Mouse (Mus musculus) stomach, postnatal 0 days (tissue): Measurements from ENCODE around the gene Yjefn3. TPM values are rescaled to one million over a fixed set of nuclear protein-coding genes. Genes with fewer than 3 reads are reported as not detected.
A peak's percentile ranks its signal among the peaks of the same experiment; 100 is the strongest.

Experiments used
- ATAC-seq: fragments of 200-750 bp; cut with Nextera tagmentation; 2 replicates; pipeline ENCODE4 v1.8.0; 2017; ENCODE audit not compliant: low FRiP score, low TSS enrichment
- DNase-seq: peaks from one replicate; pipeline ENCODE4 v3.0.0-alpha.2; 2016; ENCODE audit warnings: low spot score
- H3K27ac ChIP-seq: fragments of 300-500 bp; sonication (generic); replicated peaks from 2 replicates; pipeline ENCODE4 v1.5.1; 2014; ENCODE audit warnings: mild to moderate bottlenecking, control low read depth
- H3K27me3 ChIP-seq: fragments of 300-500 bp; sonication (generic); 2 replicates; pipeline ENCODE4 v1.6.1; 2014; ENCODE audit warnings: low read length; ENCODE audit not compliant: control insufficient read depth, insufficient read depth
- H3K36me3 ChIP-seq: fragments of 300-500 bp; sonication (generic); 2 replicates; pipeline ENCODE4 v1.6.1; 2014; ENCODE audit warnings: low read length, mixed read lengths; ENCODE audit not compliant: control insufficient read depth, insufficient read depth
- H3K4me1 ChIP-seq: fragments of 300-500 bp; sonication (generic); replicated peaks from 2 replicates; pipeline ENCODE4 v1.6.1; 2014; ENCODE audit warnings: antibody characterized with exemption; ENCODE audit not compliant: control insufficient read depth, insufficient read depth
- H3K4me2 ChIP-seq: fragments of 300-500 bp; sonication (generic); replicated peaks from 2 replicates; pipeline ENCODE4 v1.6.1; 2014; ENCODE audit warnings: low read depth, mild to moderate bottlenecking, control low read depth, moderate library complexity
- H3K4me3 ChIP-seq: fragments of 300-500 bp; sonication (generic); 2 replicates; pipeline ENCODE4 v1.5.1; 2014; ENCODE audit warnings: low read depth, low read length, control low read depth
- H3K9ac ChIP-seq: fragments of 300-500 bp; sonication (generic); 2 replicates; pipeline ENCODE4 v1.6.1; 2014; ENCODE audit warnings: mild to moderate bottlenecking, low read length, control low read depth, mixed read lengths
- H3K9me3 ChIP-seq: fragments of 300-500 bp; sonication (generic); 2 replicates; pipeline ENCODE4 v1.6.1; 2016; ENCODE audit warnings: low read length; ENCODE audit not compliant: control insufficient read depth
- CTCF ChIP-seq: IDR thresholded peaks from 2 replicates; pipeline ENCODE4 v1.5.1; 2016; ENCODE audit warnings: antibody characterized with exemption, low read depth, mild to moderate bottlenecking, moderate library complexity
- EP300 ChIP-seq: optimal IDR thresholded peaks from 2 replicates; pipeline ENCODE3; 2016; ENCODE audit warnings: antibody characterized with exemption
- WGBS: fragments of 180-500 bp; shearing (Covaris S2); extraction: QIAGEN DNeasy Blood & Tissue Kit; methylation state at CpG from one replicate; pipeline ENCODE4 v1.1.7; 2014; 5-methylcytosine and 5-hydroxymethylcytosine counted together
- polyA plus RNA-seq: library from polyadenylated mRNA; unstranded; fragments of >200 nt; fragmentation: Nextera tagmentation; extraction: Ambion mirVana; gene quantifications from 2 replicates; pipeline ENCODE4 v1.2.1, GENCODE M21; 2015

Gene Yjefn3
- polyA plus RNA-seq, 1 experiment from 2014 or later, result 1.6 TPM

GRCm38 (mm10) chr8:69876097-69876496 is 26.4 kb downstream of the Yjefn3 start:
- no peaks in the 10 kb centered on the region for H3K4me1 ChIP-seq
- H3K4me3 ChIP-seq, result no peak overlapping the region
- 53% methylated on average over 10 of the region's 10 CpGs for WGBS
- no peak overlapping the region for H3K27ac ChIP-seq
- no peaks in the 10 kb centered on the region for H3K36me3 ChIP-seq
- H3K9ac ChIP-seq, result no peak overlapping the region
- ATAC-seq, result no peak
- TF ChIP-seq EP300, result no peak
- TF ChIP-seq CTCF, result no peak
- DNase-seq, result no peak
- H3K9me3 ChIP-seq, result no peaks in the 10 kb centered on the region
- H3K4me2 ChIP-seq, result no peak overlapping the region
- no peaks in the 10 kb centered on the region; the same call in 1 of the 2 replicates for H3K27me3 ChIP-seq

DNA sequence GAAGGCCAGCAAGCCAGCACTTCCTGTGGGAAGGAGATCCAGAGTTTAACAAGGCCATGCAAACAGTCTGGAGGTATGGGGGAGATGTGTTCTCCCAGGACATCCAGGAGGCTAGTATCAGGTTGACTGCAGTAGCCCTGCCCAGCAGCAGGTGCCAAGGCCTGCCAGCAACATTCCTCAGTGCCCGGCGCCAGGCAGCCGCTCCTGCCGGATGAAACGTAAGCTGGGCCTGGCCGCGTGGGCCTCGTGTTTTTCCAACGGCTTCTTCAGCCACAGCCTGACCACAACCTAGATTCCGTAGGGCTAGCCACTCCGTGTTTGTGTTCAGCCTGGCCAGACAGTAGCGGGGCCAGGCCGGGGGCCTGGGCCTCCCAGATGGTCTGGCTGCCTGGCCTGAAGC is 27.9 kb downstream of the Yjefn3 start:
- Histone ChIP-seq H3K9ac (no peak overlapping the region), H3K27ac (no peak overlapping the region), H3K27me3 (no peaks in the 10 kb centered on the region), H3K36me3 (no peaks in the 10 kb centered on the region), H3K4me2 (no peak overlapping the region), H3K9me3 (no peaks in the 10 kb centered on the region), H3K4me1 (no peaks in the 10 kb centered on the region), H3K4me3 (no peak overlapping the region)
- DNase-seq (no peak), ATAC-seq (no peak)
- no peak for TF ChIP-seq EP300
- TF ChIP-seq CTCF, result no peak
- WGBS, result 76% methylated on average over 13 of the region's 13 CpGs

DNA sequence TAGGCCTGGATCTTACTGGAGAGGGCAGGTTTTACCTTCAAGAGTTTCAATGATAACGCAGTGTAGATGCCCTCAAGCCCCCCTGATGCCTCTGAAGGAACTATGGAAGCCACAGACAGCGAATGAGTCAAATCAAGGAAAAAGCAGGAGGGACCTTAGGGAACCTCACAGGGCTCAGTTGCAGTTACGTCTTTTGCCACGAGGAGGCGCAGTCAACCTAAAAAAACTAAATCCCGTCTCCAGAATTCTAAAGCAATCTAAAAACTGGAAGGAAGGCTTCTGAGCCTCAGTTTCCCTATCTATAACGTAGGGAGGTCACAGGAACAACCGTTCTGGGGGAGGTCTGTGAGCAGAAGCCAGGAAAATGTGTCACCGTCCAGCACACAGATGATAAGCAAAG is 28.4 kb downstream of the Yjefn3 start:
- H3K36me3 ChIP-seq, result no peaks in the 10 kb centered on the region
- DNase-seq, result peak; percentile 64
- H3K9me3 ChIP-seq, result no peaks in the 10 kb centered on the region
- TF ChIP-seq CTCF, result peak; percentile 84
- no peak for TF ChIP-seq EP300
- no peak overlapping the region for H3K4me2 ChIP-seq
- no peak for ATAC-seq
- H3K27ac ChIP-seq, result no peak overlapping the region
- no peak overlapping the region for H3K9ac ChIP-seq
- no peaks in the 10 kb centered on the region for H3K27me3 ChIP-seq
- no peaks in the 10 kb centered on the region for H3K4me1 ChIP-seq
- WGBS, result 9% methylated on average over 9 of the region's 9 CpGs
- H3K4me3 ChIP-seq, result no peak overlapping the region

GRCm38 (mm10) chr8:69870907-69871306 is 31.6 kb downstream of the Yjefn3 start:
- no peak overlapping the region for H3K4me2 ChIP-seq
- H3K27me3 ChIP-seq, result no peaks in the 10 kb centered on the region
- TF ChIP-seq EP300 (no peak), CTCF (no peak)
- no peaks in the 10 kb centered on the region for H3K4me1 ChIP-seq
- no peak overlapping the region for H3K4me3 ChIP-seq
- ATAC-seq (no peak), DNase-seq (no peak)
- H3K9ac ChIP-seq, result no peak overlapping the region
- 76% methylated on average over 6 of the region's 6 CpGs for WGBS
- H3K36me3 ChIP-seq, result no peaks in the 10 kb centered on the region
- no peaks in the 10 kb centered on the region for H3K9me3 ChIP-seq
- H3K27ac ChIP-seq, result no peak overlapping the region

DNA sequence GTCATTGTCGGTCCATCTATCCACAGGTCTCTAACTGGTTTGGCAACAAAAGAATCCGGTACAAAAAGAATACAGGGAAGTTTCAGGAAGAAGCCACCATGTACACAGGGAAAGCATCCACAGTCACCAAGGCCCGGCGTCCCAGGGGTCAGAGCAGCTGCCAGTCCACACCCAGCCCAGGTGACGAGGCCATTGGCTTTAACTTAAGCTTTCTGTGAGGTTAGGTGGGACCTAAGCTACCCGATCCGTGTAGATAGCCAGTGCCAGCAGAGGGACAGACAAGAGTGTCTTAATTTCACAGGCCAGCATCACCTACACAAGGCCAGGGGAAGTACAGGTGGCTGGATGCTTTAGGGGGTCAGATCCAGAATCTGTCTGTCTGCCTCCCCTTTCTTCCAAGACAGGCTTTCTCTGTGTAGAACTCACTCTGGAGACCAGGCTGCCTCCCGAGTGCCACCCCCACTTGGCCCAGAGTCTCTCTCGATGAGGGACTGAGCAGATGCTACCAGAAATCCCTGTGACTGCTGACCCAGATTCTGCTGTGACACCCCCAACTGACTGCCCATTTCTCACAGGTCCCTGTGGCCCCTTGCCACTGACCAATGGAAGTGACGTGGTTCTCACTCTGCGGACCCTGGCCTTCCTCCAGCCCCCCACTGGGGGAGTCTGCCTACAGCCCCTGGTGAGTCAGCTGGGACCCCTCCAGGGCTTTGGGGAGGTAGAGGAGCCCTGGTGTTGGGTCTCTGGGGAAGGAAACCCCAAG is 32.3 kb downstream of the Yjefn3 start:
- Histone ChIP-seq H3K36me3 (no peaks in the 10 kb centered on the region), H3K4me2 (no peak overlapping the region), H3K27ac (no peak overlapping the region), H3K4me3 (no peak overlapping the region), H3K4me1 (no peaks in the 10 kb centered on the region), H3K9me3 (no peaks in the 10 kb centered on the region), H3K27me3 (no peaks in the 10 kb centered on the region), H3K9ac (no peak overlapping the region)
- ATAC-seq, result no peak
- DNase-seq, result no peak
- 76% methylated on average over 11 of the region's 11 CpGs for WGBS
- no peak for TF ChIP-seq CTCF

DNA sequence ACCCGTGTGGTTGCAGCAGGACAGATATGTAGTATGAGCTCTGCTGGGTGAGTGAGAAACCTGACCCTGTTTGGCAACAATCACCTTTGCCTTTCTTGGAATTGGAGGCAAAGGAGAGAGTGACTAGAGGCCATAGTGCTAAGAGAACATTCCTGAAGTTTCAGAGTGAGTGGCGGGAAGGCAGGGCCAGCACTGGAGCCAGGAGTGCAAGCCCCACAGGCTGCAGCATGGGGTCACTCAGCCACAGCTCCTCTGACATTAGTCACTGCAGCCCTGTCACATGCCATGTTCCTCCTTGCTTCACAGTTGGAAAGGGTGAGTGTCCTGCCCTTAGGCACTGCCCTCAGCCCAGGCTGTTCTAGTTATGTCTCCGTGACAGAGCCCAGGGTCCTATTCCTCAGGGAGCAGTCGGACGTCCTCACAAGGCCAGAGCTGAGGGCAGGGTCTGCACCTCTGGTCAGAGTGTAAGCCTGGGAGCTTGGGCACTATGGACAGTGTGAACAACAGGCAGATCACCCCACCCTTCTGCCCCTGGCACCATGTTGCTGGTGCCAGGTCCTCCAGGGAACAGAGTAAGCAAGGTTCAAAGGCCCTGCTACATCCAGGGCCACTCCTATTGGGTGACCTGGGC is 34.7 kb downstream of the Yjefn3 start:
- no peaks in the 10 kb centered on the region for H3K27me3 ChIP-seq
- no peak overlapping the region for H3K4me3 ChIP-seq
- no peaks in the 10 kb centered on the region for H3K4me1 ChIP-seq
- DNase-seq (no peak), ATAC-seq (peak; percentile 67)
- 71% methylated on average over 5 of the region's 5 CpGs for WGBS
- no peaks in the 10 kb centered on the region for H3K36me3 ChIP-seq
- no peak overlapping the region for H3K27ac ChIP-seq
- TF ChIP-seq EP300, result no peak
- no peak for TF ChIP-seq CTCF
- H3K9me3 ChIP-seq, result no peaks in the 10 kb centered on the region
- H3K4me2 ChIP-seq, result no peak overlapping the region
- H3K9ac ChIP-seq, result no peak overlapping the region
